Mouse (Mus musculus) lung, postnatal 14 days (tissue): Measurements from ENCODE around the gene Elk4.

Source experiments
- DNase-seq: peaks from one replicate; pipeline ENCODE4 v3.0.0; 2021

Elk4 gene

GRCm38 (mm10) chr1:132022107-132022506 is 14.7 kb downstream of the Elk4 start:
- no peak for DNase-seq

- no peak for DNase-seq
Observed at GRCm38 (mm10) chr1:132026925-132027646, 19.7 kb downstream of the Elk4 start.

- DNase-seq: no peak
Observed at GRCm38 (mm10) chr1:132027978-132028377, 20.6 kb downstream of the Elk4 start.

GRCm38 (mm10) chr1:132028413-132028812 is 21.0 kb downstream of the Elk4 start:
- DNase-seq: no peak

GRCm38 (mm10) chr1:132030574-132030973 is 23.2 kb downstream of the Elk4 start:
- DNase-seq: no peak

- DNase-seq: no peak
Observed at GRCm38 (mm10) chr1:132032172-132032571, 24.8 kb downstream of the Elk4 start.

GRCm38 (mm10) chr1:132037746-132038145 is 30.3 kb downstream of the Elk4 start:
- no peak for DNase-seq

- no peak for DNase-seq
Observed at GRCm38 (mm10) chr1:132038753-132039152, 31.3 kb downstream of the Elk4 start.

- peak; percentile 38 for DNase-seq
Observed at GRCm38 (mm10) chr1:132040201-132040621, 32.8 kb downstream of the Elk4 start.

- DNase-seq: no peak
Observed at GRCm38 (mm10) chr1:132043759-132044158, 36.4 kb downstream of the Elk4 start.

GRCm38 (mm10) chr1:132046143-132046735 is 38.8 kb downstream of the Elk4 start:
- peak; percentile 80 for DNase-seq

- no peak for DNase-seq
Observed at GRCm38 (mm10) chr1:132051746-132052145, 44.3 kb downstream of the Elk4 start.

GRCm38 (mm10) chr1:132054387-132054786 is 47.0 kb downstream of the Elk4 start:
- DNase-seq: no peak

- DNase-seq: peak; percentile 28
Observed at GRCm38 (mm10) chr1:132055054-132055664, 47.8 kb downstream of the Elk4 start.

GRCm38 (mm10) chr1:132058558-132058957 is 51.2 kb downstream of the Elk4 start:
- no peak for DNase-seq

- DNase-seq: no peak
Observed at GRCm38 (mm10) chr1:132060036-132060769, 52.8 kb downstream of the Elk4 start.

- DNase-seq: no peak
Observed at GRCm38 (mm10) chr1:132061750-132062541, 54.5 kb downstream of the Elk4 start.

- DNase-seq: no peak
Observed at GRCm38 (mm10) chr1:132063096-132063495, 55.7 kb downstream of the Elk4 start.

GRCm38 (mm10) chr1:132065001-132065400 is 57.6 kb downstream of the Elk4 start:
- DNase-seq: no peak

- DNase-seq: no peak
Observed at GRCm38 (mm10) chr1:132065475-132066172, 58.2 kb downstream of the Elk4 start.

- peak; percentile 44 for DNase-seq
Observed at GRCm38 (mm10) chr1:132067261-132068255, 60.2 kb downstream of the Elk4 start, which contains the start of gene Mfsd4a. Gene Mfsd4a, minus strand, starts transcription at chr1:132068062.
